Mouse (Mus musculus) embryonic facial prominence, embryonic 14.5 days (tissue): ENCODE measurements at regions not wholly inside any gene's neighbourhood (a gene's known extent, or its start where the extent isn't known, plus 50 kb on each side); places are given as distances from the start of the nearest gene placed in this dataset.
A peak's percentile ranks its signal among the peaks of the same experiment; 100 is the strongest.

ENCODE experiments used
- ATAC-seq: fragments of 200-750 bp; cut with Nextera tagmentation; 2 replicates; pipeline ENCODE4 v1.8.0; 2017; ENCODE audit warnings: low read depth, moderate number of reproducible peaks, moderate TSS enrichment
- DNase-seq: peaks from one replicate; pipeline ENCODE4 v3.0.0-alpha.2; 2015; ENCODE audit warnings: low spot score
- H3K27ac ChIP-seq: fragments of 300-500 bp; sonication (generic); replicated peaks from 2 replicates; pipeline ENCODE4 v1.5.1; 2014; ENCODE audit warnings: low read depth, mild to moderate bottlenecking, low read length, moderate library complexity
- H3K27me3 ChIP-seq: fragments of 300-500 bp; sonication (generic); replicated peaks from 2 replicates; pipeline ENCODE4 v1.6.1; 2014; ENCODE audit warnings: low read length; ENCODE audit not compliant: control insufficient read depth, insufficient read depth
- H3K36me3 ChIP-seq: fragments of 300-500 bp; sonication (generic); 2 replicates; pipeline ENCODE4 v1.6.1; 2014; ENCODE audit warnings: low read length, mixed read lengths; ENCODE audit not compliant: control insufficient read depth, insufficient read depth
- H3K4me1 ChIP-seq: fragments of 300-500 bp; sonication (generic); 2 replicates; pipeline ENCODE4 v1.6.1; 2014; ENCODE audit warnings: antibody characterized with exemption, low read length; ENCODE audit not compliant: control insufficient read depth, insufficient read depth
- H3K4me2 ChIP-seq: fragments of 300-500 bp; sonication (generic); 2 replicates; pipeline ENCODE4 v1.6.1; 2014; ENCODE audit warnings: low read depth, mild to moderate bottlenecking, low read length, moderate library complexity, mixed read lengths
- H3K4me3 ChIP-seq: fragments of 300-500 bp; sonication (generic); 2 replicates; pipeline ENCODE4 v1.5.1; 2014; ENCODE audit warnings: low read depth, mild to moderate bottlenecking, low read length
- H3K9ac ChIP-seq: fragments of 300-500 bp; sonication (generic); 2 replicates; pipeline ENCODE4 v1.6.1; 2014; ENCODE audit warnings: low read depth, mild to moderate bottlenecking, low read length, moderate library complexity, mixed read lengths
- H3K9me3 ChIP-seq: fragments of 300-500 bp; sonication (generic); 2 replicates; pipeline ENCODE4 v1.6.1; 2016; ENCODE audit warnings: low read length; ENCODE audit not compliant: control insufficient read depth
- WGBS: fragments of 180-500 bp; shearing (Covaris S2); extraction: QIAGEN DNeasy Blood & Tissue Kit; methylation state at CpG from one replicate; pipeline ENCODE4 v1.1.7; 2014; 5-methylcytosine and 5-hydroxymethylcytosine counted together

DNA sequence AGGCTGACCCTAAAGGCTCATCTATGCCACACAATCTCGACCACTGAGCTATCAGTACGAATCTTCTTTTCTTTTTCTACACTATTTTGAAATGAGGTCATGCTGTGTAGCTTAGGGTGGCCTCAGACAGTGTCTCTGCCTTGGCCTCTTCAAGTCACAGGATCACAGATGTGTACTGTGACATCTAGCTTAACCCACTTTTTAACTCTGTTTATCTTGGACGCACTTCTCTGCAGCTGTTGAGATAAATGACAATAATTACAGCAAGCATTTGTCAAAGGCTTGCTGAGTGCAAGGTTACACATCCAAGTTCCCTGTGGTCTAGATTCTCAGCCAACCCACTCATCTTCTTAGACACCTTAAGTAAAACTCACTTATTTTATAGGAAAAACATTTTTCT is 63.3 kb upstream of the Adtrp start:
- H3K9me3 ChIP-seq: no peaks in the 10 kb centered on the region
- no peaks in the 10 kb centered on the region for H3K4me1 ChIP-seq
- ATAC-seq: no peak
- no peak overlapping the region for H3K4me3 ChIP-seq
- H3K27me3 ChIP-seq: no peaks in the 10 kb centered on the region
- no peak overlapping the region for H3K9ac ChIP-seq
- no peaks in the 10 kb centered on the region for H3K36me3 ChIP-seq
- WGBS: 44% methylated on average over 3 of the region's 3 CpGs
- no peak overlapping the region for H3K4me2 ChIP-seq
- peak; percentile 9 for DNase-seq
- no peak overlapping the region for H3K27ac ChIP-seq

- Histone ChIP-seq H3K27ac (no peak overlapping the region), H3K4me3 (no peak overlapping the region), H3K9ac (no peak overlapping the region), H3K9me3 (no peaks in the 10 kb centered on the region), H3K4me1 (no peaks in the 10 kb centered on the region), H3K4me2 (no peak overlapping the region), H3K27me3 (no peaks in the 10 kb centered on the region), H3K36me3 (no peaks in the 10 kb centered on the region)
- no peak for DNase-seq
- ATAC-seq: no peak
- WGBS: 80% methylated on average over 10 of the region's 10 CpGs
Measured at GRCm38 (mm10) chr13:41910236-41910635, 62.8 kb upstream of the Adtrp start.

GRCm38 (mm10) chr13:41907027-41907426 is 59.5 kb upstream of the Adtrp start:
- no peak overlapping the region for H3K4me2 ChIP-seq
- H3K4me3 ChIP-seq: no peak overlapping the region
- DNase-seq: no peak
- no peak overlapping the region for H3K27ac ChIP-seq
- H3K4me1 ChIP-seq: no peaks in the 10 kb centered on the region
- H3K9me3 ChIP-seq: no peaks in the 10 kb centered on the region
- no peaks in the 10 kb centered on the region for H3K27me3 ChIP-seq
- WGBS: 83% methylated on average over 2 of the region's 2 CpGs
- no peak for ATAC-seq
- no peak overlapping the region for H3K9ac ChIP-seq
- H3K36me3 ChIP-seq: no peaks in the 10 kb centered on the region

GRCm38 (mm10) chr13:41903286-41903685 is 55.8 kb upstream of the Adtrp start:
- H3K9me3 ChIP-seq: no peaks in the 10 kb centered on the region
- no peaks in the 10 kb centered on the region for H3K4me1 ChIP-seq
- H3K9ac ChIP-seq: no peak overlapping the region
- H3K27ac ChIP-seq: no peak overlapping the region
- DNase-seq: no peak
- H3K36me3 ChIP-seq: no peaks in the 10 kb centered on the region
- no peak overlapping the region for H3K4me2 ChIP-seq
- no peak overlapping the region for H3K4me3 ChIP-seq
- H3K27me3 ChIP-seq: no peaks in the 10 kb centered on the region
- no peak for ATAC-seq

- Histone ChIP-seq H3K27ac (no peak overlapping the region), H3K9ac (no peak overlapping the region), H3K4me3 (no peak overlapping the region), H3K4me1 (no peaks in the 10 kb centered on the region), H3K4me2 (no peak overlapping the region), H3K9me3 (no peaks in the 10 kb centered on the region), H3K27me3 (no peaks in the 10 kb centered on the region), H3K36me3 (no peaks in the 10 kb centered on the region)
- DNase-seq (no peak), ATAC-seq (no peak)
- WGBS: 84% methylated on average over 13 of the region's 13 CpGs
Measured at GRCm38 (mm10) chr13:41899837-41900463, 52.5 kb upstream of the Adtrp start.

- H3K4me1 ChIP-seq: no peaks in the 10 kb centered on the region
- 71% methylated on average over 7 of the region's 7 CpGs for WGBS
- no peak overlapping the region for H3K4me3 ChIP-seq
- no peak overlapping the region for H3K27ac ChIP-seq
- ATAC-seq (no peak), DNase-seq (peak; percentile 15)
- H3K9me3 ChIP-seq: no peaks in the 10 kb centered on the region
- no peaks in the 10 kb centered on the region for H3K27me3 ChIP-seq
- no peak overlapping the region for H3K9ac ChIP-seq
- no peak overlapping the region for H3K4me2 ChIP-seq
- no peaks in the 10 kb centered on the region for H3K36me3 ChIP-seq
Measured at GRCm38 (mm10) chr13:41899281-41899680, 51.8 kb upstream of the Adtrp start.

DNA sequence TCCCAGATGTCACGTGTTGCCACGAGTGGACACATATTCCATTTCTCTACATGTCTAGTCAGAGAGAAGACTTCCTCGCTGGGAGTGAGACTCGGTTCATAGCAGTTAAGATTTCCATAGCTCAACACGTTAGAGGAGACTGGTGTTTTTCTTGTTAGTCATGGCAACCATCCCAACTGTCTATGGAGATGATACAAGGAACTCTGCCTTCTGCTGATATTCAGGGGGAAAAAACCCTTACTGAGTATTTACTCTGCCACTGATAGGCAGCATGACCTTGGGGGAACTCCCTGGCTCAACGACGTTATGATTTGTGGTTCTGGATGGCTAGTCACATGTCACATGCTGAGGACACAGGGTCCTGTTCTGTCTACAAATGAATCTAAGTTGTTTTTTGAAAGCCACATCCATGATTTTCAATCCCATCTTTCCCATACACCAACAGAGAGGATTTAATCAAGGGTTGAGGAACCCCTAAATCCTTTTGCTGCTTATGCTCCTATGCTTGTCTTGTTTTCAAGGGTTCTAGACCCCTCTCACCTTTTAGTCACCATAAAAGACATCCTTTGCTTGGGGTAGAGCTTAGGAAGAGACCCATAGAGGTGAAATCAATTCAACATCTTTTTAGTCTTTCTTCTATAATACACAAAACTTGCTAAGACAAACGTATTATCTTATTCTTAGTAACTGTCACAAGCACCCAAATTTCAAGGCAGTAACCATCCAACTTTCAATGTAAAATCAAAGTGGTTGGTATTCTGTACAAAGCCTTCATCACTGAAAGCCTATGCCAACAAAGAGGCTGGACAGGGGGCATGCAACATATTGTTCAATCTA is 50.2 kb upstream of the Adtrp start:
- no peak overlapping the region for H3K4me2 ChIP-seq
- no peaks in the 10 kb centered on the region for H3K9me3 ChIP-seq
- 87% methylated on average over 8 of the region's 8 CpGs for WGBS
- no peaks in the 10 kb centered on the region for H3K27me3 ChIP-seq
- H3K4me3 ChIP-seq: no peak overlapping the region
- DNase-seq (no peak), ATAC-seq (no peak)
- H3K4me1 ChIP-seq: no peaks in the 10 kb centered on the region
- no peak overlapping the region for H3K9ac ChIP-seq
- no peak overlapping the region for H3K27ac ChIP-seq
- no peaks in the 10 kb centered on the region for H3K36me3 ChIP-seq
